Mouse (Mus musculus): ENCODE measurements at regions not wholly inside any gene's neighbourhood (a gene's known extent, or its start where the extent isn't known, plus 50 kb on each side); places are given as distances from the start of the nearest gene placed in this dataset.

- no peak for DNase-seq (ENCODE audit: low spot score in 2 of 2)
Observed at GRCm38 (mm10) chr13:99058131-99058970, 74.0 kb upstream of the 1700024P04Rik start.

- DNase-seq (ENCODE audit: low spot score in 2 of 2): no peak
Observed at GRCm38 (mm10) chr13:99057696-99058095, 73.3 kb upstream of the 1700024P04Rik start.

GRCm38 (mm10) chr13:99057293-99057588 is 72.9 kb upstream of the 1700024P04Rik start:
- no peak for DNase-seq (ENCODE audit: low spot score in 2 of 2)

- DNase-seq (ENCODE audit: low spot score in 2 of 2): no peak
Observed at GRCm38 (mm10) chr13:99056432-99057292, 72.3 kb upstream of the 1700024P04Rik start.

- no peak for DNase-seq (ENCODE audit: low spot score in 2 of 2)
Observed at GRCm38 (mm10) chr13:99055609-99056321, 71.4 kb upstream of the 1700024P04Rik start.

GRCm38 (mm10) chr13:99052076-99052475 is 67.7 kb upstream of the 1700024P04Rik start:
- no peak for DNase-seq (ENCODE audit: low spot score in 2 of 2)

- DNase-seq (ENCODE audit: low spot score in 2 of 2): no peak
Observed at GRCm38 (mm10) chr13:99049699-99050098, 65.3 kb upstream of the 1700024P04Rik start.

GRCm38 (mm10) chr13:99048651-99049100 is 64.3 kb upstream of the 1700024P04Rik start:
- no peak for DNase-seq (ENCODE audit: low spot score in 2 of 2)

GRCm38 (mm10) chr13:99047219-99047618 is 62.9 kb upstream of the 1700024P04Rik start:
- no peak for DNase-seq (ENCODE audit: low spot score in 2 of 2)

GRCm38 (mm10) chr13:99046737-99047136 is 62.4 kb upstream of the 1700024P04Rik start:
- no peak for DNase-seq (ENCODE audit: low spot score in 2 of 2)

- DNase-seq (ENCODE audit: low spot score in 2 of 2): no peak
Observed at GRCm38 (mm10) chr13:99042086-99042485, 57.7 kb upstream of the 1700024P04Rik start.

- DNase-seq (ENCODE audit: low spot score in 2 of 2): no peak
Observed at GRCm38 (mm10) chr13:99041256-99041655, 56.9 kb upstream of the 1700024P04Rik start.

GRCm38 (mm10) chr13:99040846-99041245 is 56.5 kb upstream of the 1700024P04Rik start:
- no peak for DNase-seq (ENCODE audit: low spot score in 2 of 2)

- no peak for DNase-seq (ENCODE audit: low spot score in 2 of 2)
Observed at GRCm38 (mm10) chr13:99040171-99040570, 55.8 kb upstream of the 1700024P04Rik start.

GRCm38 (mm10) chr13:99039063-99039385 is 54.7 kb upstream of the 1700024P04Rik start:
- no peak for DNase-seq (ENCODE audit: low spot score in 2 of 2)

GRCm38 (mm10) chr13:99038198-99039062 is 54.1 kb upstream of the 1700024P04Rik start:
- DNase-seq (ENCODE audit: low spot score in 2 of 2): no peak

GRCm38 (mm10) chr13:99037131-99037530 is 52.8 kb upstream of the 1700024P04Rik start:
- no peak for DNase-seq (ENCODE audit: low spot score in 2 of 2)

All from layer of hippocampus, postnatal 14 days (tissue).